Mouse (Mus musculus): ENCODE measurements around the gene Olfr837.
"Not testable (repeated sequence)": the region's sequence is repeated elsewhere in the genome, so short reads cannot be mapped to it uniquely, and the experiment has no call there.

Olfr837 gene

DNA sequence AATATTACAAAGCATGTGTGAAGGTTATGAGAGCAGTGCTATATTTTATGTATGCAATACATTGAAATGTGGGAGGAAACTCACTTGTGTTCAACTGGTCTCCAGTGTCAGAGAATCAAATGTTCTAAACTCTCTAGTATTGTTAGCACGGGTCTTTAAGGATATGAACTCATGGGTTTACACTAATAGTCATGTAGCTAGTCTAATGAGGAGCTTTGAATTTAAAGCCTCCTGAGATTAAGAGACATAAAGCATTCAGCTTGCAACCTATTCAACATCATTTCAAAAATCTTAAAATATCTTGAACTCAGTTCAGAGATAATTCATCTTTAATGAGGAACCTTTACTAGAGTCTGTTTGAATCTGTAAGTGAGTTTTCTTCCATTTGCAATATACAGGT lies at the start of gene Olfr837:
Gene Olfr837, plus strand, starts transcription at position 301 of the 400 bp plus-strand sequence.
- DNase-seq (ENCODE audit: low spot score in 2 of 2) = no peak

DNA sequence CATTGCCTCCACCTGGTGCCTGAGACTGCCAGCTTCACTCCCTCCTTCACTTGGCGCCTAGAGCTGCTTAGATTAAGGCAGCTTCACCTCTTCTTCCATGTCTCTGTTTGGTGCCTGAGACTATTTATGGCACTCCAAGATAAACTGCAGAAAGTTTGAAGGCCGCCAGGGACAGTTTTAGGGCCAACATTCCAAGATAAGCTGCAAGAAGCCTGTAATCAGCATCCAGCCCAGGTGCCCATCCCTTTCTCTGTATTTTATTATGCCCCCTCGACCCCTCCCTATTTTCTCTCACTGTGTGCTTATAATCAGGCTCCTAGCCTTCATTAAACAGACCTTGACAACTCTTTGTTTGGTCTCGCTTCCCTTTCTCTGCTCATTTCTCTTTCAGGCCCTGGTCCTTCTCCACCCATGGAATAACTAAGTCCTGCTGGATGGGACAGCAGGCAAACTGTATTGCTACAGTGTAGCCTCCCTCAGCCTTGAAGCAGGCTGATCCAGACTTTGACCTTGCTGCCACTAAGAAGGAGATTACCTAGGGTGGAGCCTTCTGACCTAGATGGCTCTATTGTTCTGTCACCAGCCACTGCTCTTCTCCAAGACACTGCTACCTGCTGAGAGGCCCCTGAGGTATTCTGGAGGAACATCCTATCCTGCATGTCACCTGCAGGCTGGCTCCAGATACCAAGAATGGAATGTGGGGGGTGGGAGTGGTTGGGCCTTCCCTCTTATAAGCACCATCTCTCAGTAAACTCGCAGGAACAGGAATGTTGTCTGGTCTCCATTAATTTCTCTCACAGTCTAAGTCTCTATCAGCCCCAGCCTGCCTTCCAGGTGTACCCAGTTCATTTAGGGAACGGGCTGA lies 43.0 kb upstream of the Olfr837 start:
- DNase-seq (ENCODE audit: low spot score in 2 of 2) = not testable (repeated sequence)

DNA sequence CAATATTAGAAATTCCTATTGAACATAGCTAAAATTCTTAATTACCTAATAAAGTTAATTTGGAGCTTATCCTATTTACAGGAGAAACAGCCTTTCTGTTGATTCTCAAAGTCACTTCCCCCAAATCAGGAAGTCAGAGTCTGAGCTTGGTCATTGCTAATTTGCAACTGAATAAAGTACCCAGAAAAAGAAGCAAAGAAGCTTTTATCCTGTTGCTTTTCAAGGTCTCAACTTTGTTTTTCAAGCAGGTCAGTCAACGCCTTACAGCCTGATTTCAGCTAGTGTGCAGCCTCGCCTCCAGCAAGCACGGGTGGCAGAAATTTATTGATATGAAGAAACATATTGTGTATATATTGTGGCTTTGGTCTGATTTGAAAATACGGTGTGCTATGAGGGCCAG lies 38.8 kb upstream of the Olfr837 start:
- no peak for DNase-seq (ENCODE audit: low spot score in 2 of 2)

DNA sequence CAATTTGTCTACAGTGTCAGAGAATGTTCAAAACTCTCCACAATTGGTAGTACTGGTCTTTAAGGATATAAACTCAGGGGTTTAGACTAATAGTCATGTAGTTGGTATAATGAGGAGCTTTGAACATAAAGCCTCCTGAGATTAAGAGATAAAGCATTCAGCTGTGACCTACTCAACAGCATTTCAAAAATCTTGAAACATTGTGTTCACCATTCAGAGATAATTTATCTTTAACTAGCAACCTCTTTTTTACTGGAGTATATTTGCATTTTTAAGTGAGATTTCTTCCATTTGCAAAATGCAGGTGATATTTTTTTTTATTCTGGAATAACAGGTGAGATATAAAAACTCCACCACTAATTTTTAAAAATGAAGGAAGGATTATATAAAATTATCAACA lies 16.0 kb upstream of the Olfr837 start, which contains the start of gene Olfr836:
Gene Olfr836, plus strand, starts transcription at position 301 of the 400 bp plus-strand sequence.
- no peak for DNase-seq (ENCODE audit: low spot score in 2 of 2)

DNA sequence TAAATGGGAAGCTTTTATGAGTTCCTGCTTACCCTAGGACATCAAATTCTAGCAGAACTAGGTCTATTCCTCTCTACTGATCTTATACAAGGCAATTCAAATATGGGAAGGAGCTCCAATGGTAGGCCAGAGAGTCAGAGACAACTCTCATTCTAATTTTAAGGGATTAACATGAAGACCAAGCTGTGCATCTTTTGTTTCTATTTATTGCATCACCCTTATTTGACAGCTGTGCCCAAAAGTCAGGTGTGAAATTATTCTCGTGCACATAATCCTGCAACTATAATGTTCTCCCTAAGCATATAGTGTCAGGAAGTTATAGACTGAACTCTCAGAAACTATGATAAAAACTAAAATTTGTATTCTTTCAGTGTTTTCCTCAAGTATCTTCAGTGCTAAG lies 41.1 kb downstream of the Olfr837 start, which contains the start of gene Olfr839-ps1:
Gene Olfr839-ps1, minus strand, starts transcription at position 101 of the 400 bp plus-strand sequence.
- DNase-seq (ENCODE audit: low spot score in 2 of 2) = no peak

Data from cerebellum, postnatal 4 days (tissue).